Comparison of ENCODE assay signal across 11 mouse cellular contexts in the genomic region with DNA sequence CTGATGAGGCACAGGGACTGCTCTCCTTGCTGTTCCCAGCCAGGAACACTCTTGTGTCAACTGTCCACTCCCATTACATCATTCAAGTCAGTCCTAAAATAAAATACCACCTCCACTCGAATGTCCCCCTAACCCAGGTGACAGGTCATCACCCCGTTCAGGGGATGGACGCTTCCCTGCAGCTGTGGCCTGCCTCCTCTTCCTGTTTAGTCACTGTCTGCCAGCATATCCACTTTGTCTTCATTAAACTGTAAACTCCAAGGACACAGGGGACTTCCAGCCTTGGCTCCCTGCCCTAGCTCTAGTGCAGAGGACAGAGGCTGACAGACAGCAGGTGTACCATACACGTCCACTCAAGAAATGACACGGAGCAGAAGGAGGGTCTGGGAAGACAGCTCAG. TPM values are rescaled to one million over a fixed set of nuclear protein-coding genes. Genes with fewer than 3 reads are reported as not detected.
DNase-seq lines count a peak whose midpoint lies in the region; ATAC-seq lines count a peak whose summit lies in the region.
"Had no signal": no experiment of that assay in that cellular context is flagged by ENCODE, and none has a peak within 500 bp of the region (broad histone marks: within the 10 kb centered on the region; RNA-seq: fewer than 3 reads in every experiment).

No protein-coding gene starts in this region.

- DNase-seq in 416B (ENCODE audit: low read depth), result peak; percentile 78
- DNase-seq in adrenal gland, adult 2 months, result peak; percentile 90
- DNase-seq in heart, postnatal 10 days, result peak; percentile 72 to 77
- DNase-seq in midbrain, embryonic 14.5 days, result no peak
- DNase-seq in thymus, postnatal 36 days, result no peak
- no peak for DNase-seq in right cerebral cortex, postnatal 25 days
- no peak for DNase-seq in cerebellum, adult 11 months
- DNase-seq: thymus, adult 2 months had no signal

- H3K27ac ChIP-seq in liver, embryonic 16.5 days (ENCODE audit: low read length), result peak overlapping the region; percentile 56
- no peak overlapping the region for H3K27ac ChIP-seq in midbrain, embryonic 14.5 days (replicated peaks; ENCODE audit: low read depth, low read length)
- H3K27ac ChIP-seq: hindbrain, embryonic 14.5 days had no signal

- no peaks in the 10 kb centered on the region for H3K36me3 ChIP-seq in liver, embryonic 16.5 days (ENCODE audit: control insufficient read depth, insufficient read depth)
- no peaks in the 10 kb centered on the region for H3K36me3 ChIP-seq in midbrain, embryonic 14.5 days (ENCODE audit: control insufficient read depth, insufficient read depth, low read length)

- no peaks in the 10 kb centered on the region for H3K9me3 ChIP-seq in liver, embryonic 16.5 days (replicated peaks; ENCODE audit: control insufficient read depth, low read length)
- H3K9me3 ChIP-seq in midbrain, embryonic 14.5 days (ENCODE audit: control insufficient read depth, low read length), result no peaks in the 10 kb centered on the region

- 31% methylated on average over 5 of the region's 5 CpGs for WGBS in liver, embryonic 16.5 days (ENCODE audit: insufficient replicate concordance)
- 77% methylated on average over 5 of the region's 5 CpGs for WGBS in midbrain, embryonic 14.5 days

- H3K4me3 ChIP-seq in liver, embryonic 16.5 days (ENCODE audit: low read depth, low read length), result no peak overlapping the region
- H3K4me3 ChIP-seq in midbrain, embryonic 14.5 days (replicated peaks; ENCODE audit: low read depth, low read length), result no peak overlapping the region
- H3K4me3 ChIP-seq: erythroblast, embryonic 14.5 days had no signal

- no peak overlapping the region for H3K4me2 ChIP-seq in liver, embryonic 16.5 days (ENCODE audit: low read depth, low read length)
- H3K4me2 ChIP-seq in midbrain, embryonic 14.5 days (ENCODE audit: low read length), result no peak overlapping the region

- peak; percentile 45 for ATAC-seq in liver, embryonic 16.5 days (ENCODE audit: low read depth)
- ATAC-seq in midbrain, embryonic 14.5 days (ENCODE audit: low FRiP score, low TSS enrichment), result no peak

- peaks cover 22% of the 10 kb centered on the region for H3K4me1 ChIP-seq in liver, embryonic 16.5 days (ENCODE audit: control insufficient read depth, low read depth, low read length)
- peaks cover 4% of the 10 kb centered on the region; the same call in 1 of the 2 replicates for H3K4me1 ChIP-seq in midbrain, embryonic 14.5 days (ENCODE audit: control insufficient read depth, insufficient read depth, low read length)

- H3K9ac ChIP-seq in liver, embryonic 16.5 days (ENCODE audit: low read depth, low read length), result no peak overlapping the region
- no peak overlapping the region for H3K9ac ChIP-seq in midbrain, embryonic 14.5 days (replicated peaks; ENCODE audit: low read length)
- H3K9ac ChIP-seq: hindbrain, embryonic 14.5 days had no signal

- H3K27me3 ChIP-seq in liver, embryonic 16.5 days (ENCODE audit: control insufficient read depth, insufficient read depth, low read depth, low read length), result no peaks in the 10 kb centered on the region
- no peaks in the 10 kb centered on the region for H3K27me3 ChIP-seq in midbrain, embryonic 14.5 days (ENCODE audit: control insufficient read depth, insufficient read depth, low read length)

- intact Hi-C loops in heart, postnatal 10 days (cut with DNase I), result loop anchor here (5.0 kb wide), 1 partner anchor 56 kb away; no protein-coding TSS in a partner anchor

RNA-seq across cellular contexts. Expression of a gene that starts 14.6 kb away (rescaled TPM):
- 100 to 1,000 TPM; 280 to 306 TPM for total RNA-seq in adrenal gland, adult 2 months (2021)
- 45.4 and 51.9 TPM in 2 replicates for polyA plus RNA-seq in adrenal gland, adult 2 months (2012; rRNA removed)
- 100 to 1,000 TPM; 206 to 221 TPM for total RNA-seq in heart, postnatal 10 days (2021)
- 19.7 and 21.9 TPM in 2 replicates for polyA plus RNA-seq in liver, embryonic 16.5 days (2015; fragmentation: Nextera tagmentation; extraction: Ambion mirVana)
- polyA plus RNA-seq in midbrain, embryonic 14.5 days (2014; fragmentation: Nextera tagmentation; extraction: Ambion mirVana), result 7.3 and 14.8 TPM in 2 replicates

Comparison
In these comparisons a context has a peak if more than half of its experiments do, and no peak if none do; other contexts are left out.
1. DNase-seq: peak in 416B (single experiment), adrenal gland, adult 2 months (single experiment) and heart, postnatal 10 days (2 of 2); none in midbrain, embryonic 14.5 days (single experiment), thymus, postnatal 36 days (0 of 2), right cerebral cortex, postnatal 25 days (single experiment) and cerebellum, adult 11 months (single experiment).